Mouse (Mus musculus) C2C12 (cell line): ENCODE data around the gene Atp11a.

Experiments
- CTCF ChIP-seq: IDR thresholded peaks from one replicate; pipeline ENCODE4 v1.5.1; 2011; ENCODE audit not compliant: control insufficient read depth, insufficient read depth, insufficient read length
- MAX ChIP-seq: IDR thresholded peaks from one replicate; pipeline ENCODE4 v1.6.1; 2011; ENCODE audit warnings: mild to moderate bottlenecking, control low read depth

- no peak for TF ChIP-seq CTCF
- no peak for TF ChIP-seq MAX
Measured at GRCm38 (mm10) chr8:12754115-12754514, 2.7 kb upstream of the Atp11a start.
